Mouse (Mus musculus) liver (tissue): Measurements from ENCODE around the gene Slc6a1.
"Not testable (repeated sequence)": the region's sequence is repeated elsewhere in the genome, so short reads cannot be mapped to it uniquely, and the experiment has no call there.

ENCODE experiments used
- DNase-seq: peaks from one replicate; pipeline ENCODE4 v3.0.0-alpha.2; 2020; ENCODE audit warnings: mixed read lengths

The Slc6a1 gene

GRCm38 (mm10) chr6:114290929-114291328 is 8.5 kb downstream of the Slc6a1 start:
- DNase-seq = no peak

GRCm38 (mm10) chr6:114291396-114291795 is 9.0 kb downstream of the Slc6a1 start:
- no peak for DNase-seq

GRCm38 (mm10) chr6:114293511-114293910 is 11.1 kb downstream of the Slc6a1 start:
- no peak for DNase-seq

GRCm38 (mm10) chr6:114295086-114295485 is 12.7 kb downstream of the Slc6a1 start:
- no peak for DNase-seq

GRCm38 (mm10) chr6:114297260-114298002 is 15.0 kb downstream of the Slc6a1 start:
- DNase-seq = no peak

- DNase-seq = no peak
Observed at GRCm38 (mm10) chr6:114299699-114300098, 17.3 kb downstream of the Slc6a1 start.

- no peak for DNase-seq
Observed at GRCm38 (mm10) chr6:114300737-114301136, 18.3 kb downstream of the Slc6a1 start.

- no peak for DNase-seq
Observed at GRCm38 (mm10) chr6:114304668-114305067, 22.2 kb downstream of the Slc6a1 start.

GRCm38 (mm10) chr6:114320511-114320910 is 38.1 kb downstream of the Slc6a1 start:
- DNase-seq = no peak

GRCm38 (mm10) chr6:114321146-114321545 is 38.7 kb downstream of the Slc6a1 start:
- no peak for DNase-seq

GRCm38 (mm10) chr6:114322914-114323313 is 40.5 kb downstream of the Slc6a1 start:
- DNase-seq = no peak

- no peak for DNase-seq
Observed at GRCm38 (mm10) chr6:114324808-114325207, 42.4 kb downstream of the Slc6a1 start.

- no peak for DNase-seq
Observed at GRCm38 (mm10) chr6:114329597-114330470, 47.4 kb downstream of the Slc6a1 start.

- DNase-seq = no peak
Observed at GRCm38 (mm10) chr6:114331926-114332325, 49.5 kb downstream of the Slc6a1 start.

GRCm38 (mm10) chr6:114336128-114336943 is 53.9 kb downstream of the Slc6a1 start:
- no peak for DNase-seq

GRCm38 (mm10) chr6:114336944-114337215 is 54.4 kb downstream of the Slc6a1 start:
- no peak for DNase-seq

- DNase-seq = not testable (repeated sequence)
Observed at GRCm38 (mm10) chr6:114341381-114341780, 58.9 kb downstream of the Slc6a1 start.

GRCm38 (mm10) chr6:114343740-114344139 is 61.3 kb downstream of the Slc6a1 start:
- DNase-seq = peak; percentile 10

GRCm38 (mm10) chr6:114345156-114345555 is 62.7 kb downstream of the Slc6a1 start:
- peak; percentile 44 for DNase-seq

- DNase-seq = no peak
Observed at GRCm38 (mm10) chr6:114347831-114348754, 65.7 kb downstream of the Slc6a1 start.

- no peak for DNase-seq
Observed at GRCm38 (mm10) chr6:114354635-114355034, 72.2 kb downstream of the Slc6a1 start.

- no peak for DNase-seq
Observed at GRCm38 (mm10) chr6:114358171-114358570, 75.7 kb downstream of the Slc6a1 start.
